Mouse (Mus musculus) adrenal gland, adult (tissue): ENCODE results near the gene Tmem163.

Source experiments
- DNase-seq, 2 experiments: peaks; one replicate each; pipeline ENCODE4 v3.0.0; 2022 to 2023; ENCODE audit warnings: low spot score in 1 of 2; ENCODE audit not compliant: inconsistent age in 2 of 2

Tmem163 gene

DNA sequence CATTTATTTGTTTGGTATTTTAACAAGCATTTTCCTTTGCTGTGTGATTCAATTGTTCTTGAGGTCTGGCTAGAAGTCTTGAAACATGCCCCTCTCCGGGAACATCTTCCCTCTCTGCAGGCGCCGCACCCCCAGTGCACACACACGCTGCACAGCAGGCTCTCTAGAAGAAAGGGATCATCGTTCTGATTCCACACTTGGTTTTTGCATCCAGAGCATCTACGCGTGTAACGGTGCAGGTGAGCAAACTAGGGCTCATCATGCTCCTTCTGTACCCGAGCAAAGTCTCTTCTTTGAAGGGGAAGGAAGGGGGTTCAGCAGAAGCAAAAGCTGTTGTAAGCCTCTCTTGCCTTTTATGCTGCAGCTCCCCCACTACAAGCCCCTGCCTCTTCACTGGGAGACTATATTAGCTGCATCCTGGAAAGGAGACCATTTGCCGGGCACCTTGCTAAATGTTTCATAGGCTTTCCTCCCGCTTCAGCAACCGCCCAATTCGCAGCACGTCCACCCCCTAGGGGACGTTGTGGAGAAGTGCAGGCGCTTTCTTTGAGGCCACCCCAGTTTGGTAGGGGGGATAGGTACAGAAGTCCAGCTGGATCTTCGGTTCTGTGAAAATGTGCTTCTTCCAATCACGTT lies at the start of gene Tmem163:
Tmem163 (minus strand) TSS at position 51 of the 636 bp plus-strand sequence.
- DNase-seq: peak; percentile 23 to 74

- no peak for DNase-seq
Measured at GRCm38 (mm10) chr1:127729096-127729495, 49.7 kb upstream of the Tmem163 start, which contains the start of gene Acmsd. TSS of gene Acmsd (plus strand) at chr1:127729413.

DNA sequence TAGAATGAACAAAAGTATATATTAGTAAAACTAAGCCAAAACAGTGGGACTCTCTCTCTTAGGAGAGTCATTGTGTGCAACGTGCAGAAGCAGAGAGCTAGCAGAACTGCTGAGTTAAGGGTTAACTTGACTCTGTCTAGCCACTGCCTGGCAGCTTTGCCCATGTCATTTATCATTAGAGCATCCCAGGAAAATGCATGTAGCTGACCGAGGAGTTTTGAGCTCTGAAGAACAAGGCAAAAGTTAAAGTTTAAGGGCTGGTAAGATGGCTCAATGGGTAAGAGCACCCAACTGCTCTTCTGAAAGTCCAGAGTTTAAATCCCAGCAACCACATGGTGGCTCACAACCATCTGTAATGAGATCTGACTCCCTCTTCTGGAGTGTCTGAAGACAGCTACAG lies 44.2 kb upstream of the Tmem163 start:
- no peak for DNase-seq

DNA sequence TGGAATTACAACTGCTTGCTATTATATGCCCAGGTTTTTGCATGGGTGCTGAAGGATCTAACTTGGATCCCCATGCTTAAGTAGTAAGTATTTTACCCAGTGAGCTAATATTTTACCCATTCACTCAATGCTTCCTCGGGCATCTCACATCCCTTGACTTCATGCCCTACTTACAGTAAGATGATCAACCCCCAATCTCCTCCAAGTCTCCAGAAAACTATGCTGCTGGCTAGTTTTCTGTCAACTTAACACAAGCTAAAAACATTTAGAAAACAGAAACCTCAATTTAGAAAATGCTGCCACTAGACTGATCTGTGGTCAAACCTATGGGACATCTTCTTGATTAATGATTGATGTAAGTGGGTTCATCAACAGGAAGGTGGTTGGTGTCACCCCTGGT lies 38.9 kb upstream of the Tmem163 start:
- DNase-seq: no peak

GRCm38 (mm10) chr1:127716441-127716840 lies 37.1 kb upstream of the Tmem163 start:
- DNase-seq: no peak

GRCm38 (mm10) chr1:127706269-127706668 lies 26.9 kb upstream of the Tmem163 start:
- no peak for DNase-seq

DNA sequence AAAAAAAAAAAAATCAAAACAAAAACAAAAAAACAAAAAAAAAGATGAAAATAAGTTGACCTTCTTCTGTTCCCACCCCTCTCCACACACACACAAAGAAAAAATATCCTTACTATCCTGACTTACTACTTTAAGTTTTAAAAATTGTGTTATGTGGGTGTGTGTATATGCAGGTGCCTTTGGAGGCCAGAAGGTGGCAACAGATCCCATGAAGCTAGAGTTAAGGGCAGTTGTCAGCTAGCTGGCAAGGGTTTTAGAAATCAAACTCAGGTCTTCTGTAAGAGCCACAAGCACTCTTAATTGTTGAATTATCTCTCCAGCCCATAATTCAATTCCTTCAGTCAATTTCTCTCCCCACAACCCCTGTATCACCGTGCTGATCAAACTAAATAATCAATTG lies 22.8 kb upstream of the Tmem163 start:
- no peak for DNase-seq

- peak in 1 of 2 experiments; percentile 63 for DNase-seq
Measured at GRCm38 (mm10) chr1:127696533-127696932, 17.2 kb upstream of the Tmem163 start.

DNA sequence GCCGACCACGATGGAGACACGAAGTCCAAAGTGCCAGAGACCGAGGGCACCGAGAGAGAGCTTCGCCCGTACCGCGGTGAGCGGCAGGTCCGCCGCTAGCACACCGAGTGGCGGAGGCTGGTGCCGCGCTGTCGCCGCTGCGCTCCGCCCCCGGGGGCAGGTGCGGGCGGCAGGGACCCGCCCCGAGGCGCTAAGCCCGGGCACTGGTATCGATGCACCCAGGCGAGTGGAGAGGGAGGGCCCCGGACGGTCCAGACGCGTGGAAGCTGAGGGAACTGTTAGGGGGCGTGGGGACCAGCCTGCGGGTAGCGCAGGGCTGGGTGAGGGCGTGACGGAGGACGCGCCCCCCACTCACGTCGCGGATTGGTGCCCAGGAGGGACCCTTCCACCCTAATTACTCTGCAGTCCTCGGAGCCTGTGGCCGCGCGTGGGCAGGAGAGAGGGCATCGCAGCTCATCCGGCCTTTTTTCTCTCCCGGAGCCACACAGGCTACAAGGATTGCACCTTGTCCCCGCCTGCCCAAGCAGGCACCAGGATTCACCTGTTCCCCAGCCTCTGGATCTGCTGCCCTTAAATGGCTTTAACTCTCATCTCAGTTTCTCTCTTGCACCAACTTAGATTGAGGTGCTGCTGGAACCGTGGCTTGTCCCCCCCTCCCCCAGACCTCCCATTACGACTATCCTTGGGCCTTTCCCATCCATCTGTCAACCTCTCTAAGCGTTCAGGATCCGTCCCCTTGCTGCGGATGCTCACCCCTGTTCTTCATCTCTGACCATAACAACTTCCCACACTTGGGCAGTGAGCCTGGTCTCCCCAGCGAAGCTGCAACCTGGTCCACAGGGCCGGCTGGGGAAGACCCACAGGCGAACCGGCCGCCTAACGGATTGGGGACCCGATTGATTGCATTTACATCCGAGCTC lies 1.4 kb downstream of the Tmem163 start:
- DNase-seq: peak; percentile 39 to 55

- peak in 1 of 2 experiments; percentile 45 for DNase-seq
Measured at GRCm38 (mm10) chr1:127677131-127677631, 2.2 kb downstream of the Tmem163 start.

GRCm38 (mm10) chr1:127676516-127677099 lies 2.7 kb downstream of the Tmem163 start:
- DNase-seq: no peak

DNA sequence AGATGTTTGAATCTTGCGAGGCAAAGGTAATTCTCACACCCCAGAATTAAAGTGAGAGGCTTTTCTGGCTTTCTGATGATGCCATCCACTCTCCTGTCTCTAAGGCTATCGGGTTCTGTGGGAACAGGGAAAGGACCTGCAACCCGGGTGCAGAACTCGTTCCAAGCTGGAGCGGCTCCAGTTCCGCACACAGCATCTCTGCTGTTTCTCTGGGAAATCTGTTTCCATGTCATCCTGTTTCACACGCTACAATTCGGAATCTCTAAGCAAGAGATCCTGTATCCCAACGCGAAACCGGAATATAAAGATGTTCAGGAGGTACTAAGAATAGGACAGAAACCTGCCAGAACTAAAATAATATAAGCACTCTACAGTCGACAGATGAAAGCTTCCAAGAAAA lies 3.2 kb downstream of the Tmem163 start:
- no peak for DNase-seq

GRCm38 (mm10) chr1:127675253-127675652 lies 4.1 kb downstream of the Tmem163 start:
- no peak for DNase-seq

GRCm38 (mm10) chr1:127673221-127674050 lies 5.9 kb downstream of the Tmem163 start:
- DNase-seq: no peak

DNA sequence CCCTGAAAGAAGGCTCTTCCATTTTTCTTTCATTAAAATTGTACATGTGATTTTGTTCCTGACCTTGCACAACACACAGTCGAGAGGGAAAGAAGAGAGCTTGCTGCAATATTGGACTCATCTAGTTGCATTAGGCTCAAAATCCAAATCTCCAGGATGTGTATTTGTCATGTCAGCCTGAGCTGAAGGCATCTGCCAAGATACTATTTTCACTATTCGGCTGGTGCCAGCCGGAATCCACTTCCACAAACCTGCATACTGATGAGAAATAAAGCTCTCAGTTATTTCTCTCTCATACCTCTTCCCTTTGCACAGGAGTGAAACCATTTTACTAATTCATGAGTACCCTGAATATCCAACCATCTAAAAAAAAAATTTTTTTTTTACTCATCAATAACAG lies 11.2 kb downstream of the Tmem163 start:
- no peak for DNase-seq

DNA sequence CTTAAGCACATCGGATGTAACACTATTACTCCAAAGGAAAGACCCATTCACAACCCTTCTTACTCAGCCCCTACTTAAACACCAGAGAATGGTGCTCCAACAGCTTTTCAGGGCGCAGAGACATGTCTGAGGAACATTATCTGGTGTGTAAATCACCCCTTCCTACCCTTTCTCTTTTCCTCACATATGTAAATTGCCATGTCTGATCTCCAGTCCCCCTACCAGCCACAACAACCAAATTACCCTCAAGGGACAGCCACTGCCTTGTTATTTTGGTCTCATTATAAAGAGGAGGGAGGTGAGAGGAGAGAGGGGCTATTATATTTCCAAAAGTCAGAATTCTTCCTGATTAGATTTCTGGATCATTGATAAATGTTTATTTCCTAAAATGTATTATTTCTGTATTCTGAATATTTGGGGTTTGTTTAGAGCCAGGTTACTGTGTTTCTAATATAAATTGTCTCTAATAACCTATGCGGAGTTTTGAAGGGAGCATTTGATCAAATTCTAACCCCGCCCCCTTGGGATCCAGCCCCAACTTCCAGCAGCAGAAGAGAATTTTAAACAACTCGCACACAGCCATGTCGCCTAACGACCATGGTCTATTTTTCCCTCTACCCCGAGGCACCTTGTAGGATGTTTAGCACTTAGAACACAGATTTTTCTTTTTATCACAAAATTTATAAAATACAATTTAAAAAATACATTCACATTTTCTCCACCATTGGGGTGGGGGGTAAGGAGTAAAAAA lies 12.1 kb downstream of the Tmem163 start:
- DNase-seq: no peak

DNA sequence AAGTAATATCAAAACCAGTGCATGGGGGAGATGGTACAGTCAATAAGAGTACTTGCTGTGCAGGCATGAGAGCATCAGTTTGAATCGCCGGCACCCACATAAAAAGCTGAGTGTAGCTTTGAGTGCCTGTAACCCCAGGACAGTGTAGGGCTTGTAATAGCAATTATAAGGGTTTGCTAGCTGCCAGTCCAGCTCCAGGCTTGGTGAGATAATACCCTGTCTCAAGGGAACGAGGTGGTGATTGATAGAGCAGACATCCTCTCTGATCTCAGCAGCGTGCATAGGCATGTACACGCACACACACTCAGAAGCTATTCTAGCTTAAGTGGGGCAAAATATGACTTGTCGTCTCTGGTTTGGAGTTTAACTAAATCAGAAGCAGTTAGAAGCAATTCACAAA lies 13.1 kb downstream of the Tmem163 start:
- no peak for DNase-seq

DNA sequence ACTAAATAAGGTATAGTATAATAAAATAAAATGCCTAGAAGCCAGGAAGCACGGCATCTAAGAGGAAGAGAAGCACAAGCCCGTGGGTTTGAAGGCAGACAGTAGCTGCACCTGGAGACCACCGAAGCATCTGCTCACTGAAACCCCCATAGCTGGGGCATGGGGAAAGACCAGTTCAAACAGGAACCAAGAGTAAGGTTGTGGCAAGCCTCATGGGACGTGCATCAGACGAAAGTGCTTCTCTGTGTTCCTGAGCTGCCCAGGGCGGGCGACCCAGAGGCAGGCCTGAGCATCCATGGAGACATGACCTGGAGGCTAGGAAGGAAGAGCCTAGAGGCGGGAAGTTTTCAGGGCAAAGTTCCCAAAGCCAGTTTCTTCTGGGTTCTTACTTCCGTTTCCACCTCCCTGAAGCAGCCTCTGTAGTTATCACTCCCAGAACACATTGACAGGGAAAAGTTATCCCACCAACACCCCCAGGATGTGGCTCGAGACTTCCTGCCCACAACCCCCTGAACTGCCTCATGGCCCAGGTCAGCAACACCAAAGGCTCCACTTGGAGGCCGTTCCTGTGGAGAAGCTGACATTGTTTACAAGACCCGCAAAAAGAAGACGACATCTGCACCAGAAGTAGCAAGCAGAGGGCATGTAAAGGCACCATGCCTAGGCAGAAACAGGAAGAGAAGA lies 16.8 kb downstream of the Tmem163 start:
- DNase-seq: no peak
